Mouse (Mus musculus): Measurements from ENCODE around the gene Fbxl17. TPM values are rescaled to one million over a fixed set of nuclear protein-coding genes. Genes with fewer than 3 reads are reported as not detected.

Gene Fbxl17
- total and polyA plus RNA-seq, 3 experiments: 5.0 to 9.7 TPM; not detected in 1

- Histone ChIP-seq H3K4me3 (ENCODE audit: control insufficient read depth in 1 of 2, insufficient read depth in 1 of 2, low read depth in 2 of 2, low read length in 2 of 2) (no peak overlapping the region), H3K79me2 (ENCODE audit: control insufficient read depth, insufficient read depth, low read length, poor library complexity) (no peaks in the 10 kb centered on the region), H3K4me1 (ENCODE audit: control insufficient read depth in 1 of 2, insufficient read depth in 2 of 2, low read length in 2 of 2) (peaks cover 3% of the 10 kb centered on the region in 2 experiments), H3K27ac (ENCODE audit: control insufficient read depth, low read depth, low read length) (no peak overlapping the region), H3K27me3 (ENCODE audit: control insufficient read depth in 1 of 2, insufficient read depth in 2 of 2, low read length in 2 of 2) (no peaks in the 10 kb centered on the region), H3K9ac (ENCODE audit: control insufficient read depth, low read depth, low read length, poor library complexity, severe bottlenecking) (no peak overlapping the region), H3K36me3 (ENCODE audit: control insufficient read depth in 1 of 2, insufficient read depth in 2 of 2, low read length in 2 of 2) (peaks cover 0 to 8% of the 10 kb centered on the region in 2 experiments; a peak in 2 of 4 replicates), H3K9me3 (replicated peaks; ENCODE audit: insufficient read depth, low read length) (no peaks in the 10 kb centered on the region)
- TF ChIP-seq NELFE (IDR thresholded peaks at IDR 0.05; ENCODE audit: low read depth, low read length): no peak
- TF ChIP-seq USF2 (IDR thresholded peaks at IDR 0.05; ENCODE audit: borderline replicate concordance in 1 of 2, insufficient read depth in 1 of 2, low read depth in 1 of 2, low read length in 2 of 2): no peak
- no peak for TF ChIP-seq POLR2AphosphoS5 (IDR thresholded peaks at IDR 0.05; ENCODE audit: borderline replicate concordance, low read depth, low read length)
- no peak for TF ChIP-seq RCOR1 (IDR thresholded peaks at IDR 0.05; ENCODE audit: low read depth, low read length)
- TF ChIP-seq MYC (IDR thresholded peaks at IDR 0.05; ENCODE audit: low read depth, low read length): no peak
- TF ChIP-seq ZNF384 (IDR thresholded peaks at IDR 0.05; ENCODE audit: low read depth, low read length): no peak
- TF ChIP-seq MXI1 (IDR thresholded peaks at IDR 0.05; ENCODE audit: low read depth, low read length): no peak
- no peak for TF ChIP-seq ZMIZ1 (IDR thresholded peaks at IDR 0.05; ENCODE audit: low read depth, low read length)
- TF ChIP-seq KAT2A (conservative IDR thresholded peaks at IDR 0.05; ENCODE audit: low read depth, low read length): no peak
- no peak for TF ChIP-seq ETS1 (IDR thresholded peaks at IDR 0.05; ENCODE audit: low read depth, low read length)
- TF ChIP-seq ELF1 (IDR thresholded peaks at IDR 0.05; ENCODE audit: low read depth, low read length): no peak
- TF ChIP-seq MAZ (IDR thresholded peaks at IDR 0.05; ENCODE audit: low read depth, low read length): no peak
- no peak for TF ChIP-seq USF1 (IDR thresholded peaks at IDR 0.05; ENCODE audit: low read depth, low read length)
- TF ChIP-seq TBP (IDR thresholded peaks at IDR 0.05; ENCODE audit: low read depth, low read length): no peak
- DNase-seq (ENCODE audit: low read depth, low spot score): no peak
Observed at GRCm38 (mm10) chr17:63282004-63282403, 217.8 kb downstream of the Fbxl17 start.

GRCm38 (mm10) chr17:63280990-63281389 lies 218.8 kb downstream of the Fbxl17 start:
- no peak overlapping the region for H3K9ac ChIP-seq (ENCODE audit: control insufficient read depth, low read depth, low read length, poor library complexity, severe bottlenecking)
- peaks cover 0 to 8% of the 10 kb centered on the region in 2 experiments; a peak in 2 of 4 replicates for H3K36me3 ChIP-seq (ENCODE audit: control insufficient read depth in 1 of 2, insufficient read depth in 2 of 2, low read length in 2 of 2)
- no peak for DNase-seq (ENCODE audit: low read depth, low spot score)
- no peaks in the 10 kb centered on the region for H3K27me3 ChIP-seq (ENCODE audit: control insufficient read depth in 1 of 2, insufficient read depth in 2 of 2, low read length in 2 of 2)
- H3K9me3 ChIP-seq (replicated peaks; ENCODE audit: insufficient read depth, low read length): no peaks in the 10 kb centered on the region
- H3K27ac ChIP-seq (ENCODE audit: control insufficient read depth, low read depth, low read length): no peak overlapping the region
- TF ChIP-seq CTCF (IDR thresholded peaks at IDR 0.05 in 2 of 3, conservative IDR thresholded peaks at IDR 0.05 in 1 of 3; ENCODE audit: control insufficient read depth in 1 of 3, insufficient read depth in 1 of 3, low read depth in 2 of 3, low read length in 3 of 3, poor library complexity in 1 of 3, severe bottlenecking in 1 of 3) (no peak), E2F4 (IDR thresholded peaks at IDR 0.05; ENCODE audit: borderline replicate concordance, low read depth, low read length) (no peak), RCOR1 (IDR thresholded peaks at IDR 0.05; ENCODE audit: low read depth, low read length) (no peak), RAD21 (IDR thresholded peaks at IDR 0.05; ENCODE audit: low read depth, low read length) (no peak), USF1 (IDR thresholded peaks at IDR 0.05; ENCODE audit: low read depth, low read length) (no peak), POLR2A (IDR thresholded peaks at IDR 0.05; ENCODE audit: control insufficient read depth in 1 of 2, insufficient read depth in 1 of 2, low read depth in 1 of 2, low read length in 2 of 2, poor library complexity in 1 of 2) (no peak), MAZ (IDR thresholded peaks at IDR 0.05; ENCODE audit: low read depth, low read length) (no peak), MEF2A (IDR thresholded peaks at IDR 0.05; ENCODE audit: extremely low read depth, insufficient replicate concordance, low read depth, low read length, poor library complexity, severe bottlenecking) (no peak)
- peaks cover 3% of the 10 kb centered on the region in 2 experiments for H3K4me1 ChIP-seq (ENCODE audit: control insufficient read depth in 1 of 2, insufficient read depth in 2 of 2, low read length in 2 of 2)
- no peaks in the 10 kb centered on the region for H3K79me2 ChIP-seq (ENCODE audit: control insufficient read depth, insufficient read depth, low read length, poor library complexity)
- no peak overlapping the region for H3K4me3 ChIP-seq (ENCODE audit: control insufficient read depth in 1 of 2, insufficient read depth in 1 of 2, low read depth in 2 of 2, low read length in 2 of 2)

Data from MEL (cell line).